Mouse (Mus musculus) spleen, adult 2 months (tissue): ENCODE results near the gene Vps35l. TPM values are rescaled to one million over a fixed set of nuclear protein-coding genes. Genes with fewer than 3 reads are reported as not detected.

ENCODE experiments used
- DNase-seq, 2 experiments: peaks; one replicate each; pipeline versions ENCODE4 v3.0.0 to v3.0.0-alpha.2; 2012 to 2021; ENCODE audit warnings: low spot score in 2 of 2, low read depth in 1 of 2
- H3K27ac ChIP-seq: fragments of 200-500 bp; 2 replicates; pipeline ENCODE4 v1.5.1; 2012; ENCODE audit warnings: low read length, inconsistent platforms; ENCODE audit not compliant: insufficient read depth
- H3K27me3 ChIP-seq: fragments of 200-500 bp; 2 replicates; pipeline ENCODE4 v1.6.1; 2012; ENCODE audit warnings: mild to moderate bottlenecking, moderate library complexity, low read length, inconsistent platforms; ENCODE audit not compliant: control insufficient read depth, insufficient read depth
- H3K36me3 ChIP-seq: fragments of 200-500 bp; 2 replicates; pipeline ENCODE4 v1.6.1; 2012; ENCODE audit warnings: mild to moderate bottlenecking, low read length, inconsistent platforms; ENCODE audit not compliant: control insufficient read depth, insufficient read depth
- H3K4me1 ChIP-seq: fragments of 200-500 bp; 2 replicates; pipeline ENCODE4 v1.6.1; 2011; ENCODE audit warnings: inconsistent platforms; ENCODE audit not compliant: control insufficient read depth, insufficient read depth, insufficient read length
- H3K4me3 ChIP-seq: fragments of 200-500 bp; 2 replicates; pipeline ENCODE4 v1.5.1; 2011; ENCODE audit warnings: mild to moderate bottlenecking, inconsistent platforms; ENCODE audit not compliant: insufficient read depth, insufficient read length; ENCODE audit errors: extremely low read depth
- CTCF ChIP-seq: fragments of 200-500 bp; IDR thresholded peaks from 2 replicates; pipeline ENCODE4 v1.5.1; 2011; ENCODE audit warnings: mild to moderate bottlenecking, inconsistent platforms; ENCODE audit not compliant: insufficient read depth, insufficient read length, insufficient replicate concordance; ENCODE audit errors: extremely low read depth
- POLR2A ChIP-seq: fragments of 200-500 bp; IDR thresholded peaks from 2 replicates; pipeline ENCODE4 v1.6.1; 2011; ENCODE audit warnings: low read depth, low read length, inconsistent platforms
- WGBS: fragments of 180-500 bp; shearing (Covaris S2); methylation state at CpG from one replicate; pipeline ENCODE4 v1.1.7; 2018; 5-methylcytosine and 5-hydroxymethylcytosine counted together
- polyA plus RNA-seq: library from polyadenylated mRNA; depleted of rRNA; stranded (reverse); fragments of >200 nt; gene quantifications from 2 replicates; pipeline ENCODE4 v1.2.3, GENCODE M21; 2012

Gene Vps35l
- polyA plus RNA-seq, 1 experiment = 27.6 TPM

GRCm38 (mm10) chr7:118845141-118845540 lies 105.1 kb downstream of the Vps35l start:
- H3K4me3 ChIP-seq = no peak overlapping the region
- TF ChIP-seq CTCF = no peak
- TF ChIP-seq POLR2A = no peak
- H3K27me3 ChIP-seq = no peaks in the 10 kb centered on the region
- 79% methylated on average over 5 of the region's 5 CpGs for WGBS
- DNase-seq = no peak
- H3K4me1 ChIP-seq = no peaks in the 10 kb centered on the region
- H3K27ac ChIP-seq = no peak overlapping the region
- peaks cover 47% of the 10 kb centered on the region for H3K36me3 ChIP-seq

- Histone ChIP-seq H3K4me1 (no peaks in the 10 kb centered on the region), H3K36me3 (peaks cover 42% of the 10 kb centered on the region), H3K4me3 (no peak overlapping the region), H3K27me3 (no peaks in the 10 kb centered on the region), H3K27ac (no peak overlapping the region)
- no peak for DNase-seq
- 90% methylated on average over 4 of the region's 4 CpGs for WGBS
- TF ChIP-seq CTCF (no peak), POLR2A (no peak)
Measured at GRCm38 (mm10) chr7:118846329-118846728, 106.3 kb downstream of the Vps35l start.

GRCm38 (mm10) chr7:118848796-118849195 lies 108.8 kb downstream of the Vps35l start:
- H3K36me3 ChIP-seq = peaks cover 35% of the 10 kb centered on the region
- WGBS = 67% methylated on average over 10 of the region's 10 CpGs
- H3K27ac ChIP-seq = no peak overlapping the region
- no peak for DNase-seq
- no peaks in the 10 kb centered on the region for H3K4me1 ChIP-seq
- H3K27me3 ChIP-seq = no peaks in the 10 kb centered on the region
- TF ChIP-seq POLR2A (no peak), CTCF (no peak)
- H3K4me3 ChIP-seq = no peak overlapping the region

GRCm38 (mm10) chr7:118849543-118850250 lies 109.7 kb downstream of the Vps35l start:
- H3K4me3 ChIP-seq = no peak overlapping the region
- no peak for TF ChIP-seq POLR2A
- TF ChIP-seq CTCF = no peak
- H3K27ac ChIP-seq = no peak overlapping the region
- DNase-seq = no peak
- peaks cover 27% of the 10 kb centered on the region for H3K36me3 ChIP-seq
- no peaks in the 10 kb centered on the region for H3K27me3 ChIP-seq
- H3K4me1 ChIP-seq = peaks cover 2% of the 10 kb centered on the region; the same call in 1 of the 2 replicates
- WGBS = 79% methylated on average over 5 of the region's 5 CpGs

- no peak for DNase-seq
- WGBS = 79% methylated on average over 9 of the region's 9 CpGs
Measured at GRCm38 (mm10) chr7:118850676-118851290, 110.8 kb downstream of the Vps35l start.

GRCm38 (mm10) chr7:118851571-118851970 lies 111.5 kb downstream of the Vps35l start:
- Histone ChIP-seq H3K4me1 (peaks cover 2% of the 10 kb centered on the region; the same call in 1 of the 2 replicates), H3K27me3 (no peaks in the 10 kb centered on the region), H3K36me3 (peaks cover 16% of the 10 kb centered on the region), H3K27ac (no peak overlapping the region), H3K4me3 (no peak overlapping the region)
- 40% methylated on average over 7 of the region's 7 CpGs for WGBS
- TF ChIP-seq CTCF (no peak), POLR2A (no peak)
- no peak for DNase-seq

More at GRCm38 (mm10) chr7:118850676-118851290, 110.8 kb downstream of the Vps35l start:
- Histone ChIP-seq H3K27me3 (no peaks in the 10 kb centered on the region), H3K4me1 (peaks cover 2% of the 10 kb centered on the region; the same call in 1 of the 2 replicates), H3K27ac (no peak overlapping the region), H3K4me3 (no peak overlapping the region), H3K36me3 (peaks cover 21% of the 10 kb centered on the region)
- TF ChIP-seq CTCF = no peak
- no peak for TF ChIP-seq POLR2A

- Histone ChIP-seq H3K36me3 (peaks cover 14% of the 10 kb centered on the region), H3K27ac (no peak overlapping the region), H3K27me3 (no peaks in the 10 kb centered on the region), H3K4me3 (no peak overlapping the region), H3K4me1 (peaks cover 2% of the 10 kb centered on the region; the same call in 1 of the 2 replicates)
- 87% methylated on average over 4 of the region's 4 CpGs for WGBS
- TF ChIP-seq CTCF = no peak
- no peak for TF ChIP-seq POLR2A
- DNase-seq = no peak
Measured at GRCm38 (mm10) chr7:118852611-118853010, 112.6 kb downstream of the Vps35l start.
